Mouse (Mus musculus): Measurements from ENCODE around the gene Brca1. TPM values are rescaled to one million over a fixed set of nuclear protein-coding genes. Genes with fewer than 3 reads are reported as not detected.
"Not testable (repeated sequence)": the region's sequence is repeated elsewhere in the genome, so short reads cannot be mapped to it uniquely, and the experiment has no call there.

Gene Brca1
- total RNA-seq, 2 experiments from 2014 or later: 0.31 to 0.51 TPM

DNA sequence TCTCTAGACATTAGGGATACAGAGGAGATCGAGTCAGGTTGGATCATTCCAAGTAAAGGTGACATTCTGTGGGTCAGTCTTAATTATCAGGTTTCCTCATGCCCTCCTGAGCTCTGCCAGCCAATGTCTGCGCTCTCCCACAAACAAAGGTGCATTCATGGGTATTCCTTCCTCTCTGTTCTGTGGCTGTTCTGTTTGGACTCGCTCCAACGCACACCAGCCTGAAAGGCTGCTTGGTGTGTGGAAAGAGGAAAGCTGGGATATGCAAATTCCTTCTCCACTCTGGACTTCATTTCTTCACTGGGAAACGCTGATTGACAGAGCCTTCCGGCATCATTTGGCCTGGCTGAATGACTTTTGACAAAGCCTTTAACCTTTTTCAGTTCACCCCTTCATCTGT lies 97.1 kb downstream of the Brca1 start:
- intact Hi-C loops (cut with DNase I): no loop called here
- no peak for DNase-seq

DNA sequence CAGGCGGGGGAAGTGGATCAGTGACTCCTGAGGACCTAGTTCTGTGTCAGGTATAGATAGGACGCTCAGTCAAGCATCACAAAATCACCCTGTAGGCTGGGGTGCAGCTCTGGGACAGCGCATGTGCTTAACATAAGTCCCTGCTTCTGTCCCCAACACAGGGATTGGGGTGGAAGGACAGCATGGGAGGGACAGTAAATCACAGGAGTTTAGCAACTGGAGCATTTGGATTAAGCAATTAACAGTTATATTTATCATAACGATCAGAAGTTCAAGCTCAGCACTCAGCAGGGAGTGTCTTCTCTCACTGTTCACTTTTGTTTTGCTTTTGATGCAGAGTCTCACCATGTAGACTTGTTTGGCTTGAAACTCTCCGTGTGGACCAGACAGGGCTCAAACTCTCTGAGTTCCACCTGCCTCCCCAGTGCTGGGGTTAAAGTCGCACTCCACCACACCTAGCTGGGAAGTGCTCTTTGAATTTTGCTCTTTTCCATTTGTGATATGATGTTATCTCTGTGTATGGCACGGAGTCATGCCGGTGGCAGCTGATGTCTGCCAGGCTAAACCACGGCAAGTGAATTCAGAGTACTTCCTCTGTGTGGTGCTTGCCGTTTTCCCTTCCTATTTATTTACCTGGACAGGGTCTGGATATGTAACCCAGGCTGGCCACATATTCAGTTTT lies 99.5 kb downstream of the Brca1 start:
- intact Hi-C loops (cut with DNase I): no loop called here
- no peak for DNase-seq

DNA sequence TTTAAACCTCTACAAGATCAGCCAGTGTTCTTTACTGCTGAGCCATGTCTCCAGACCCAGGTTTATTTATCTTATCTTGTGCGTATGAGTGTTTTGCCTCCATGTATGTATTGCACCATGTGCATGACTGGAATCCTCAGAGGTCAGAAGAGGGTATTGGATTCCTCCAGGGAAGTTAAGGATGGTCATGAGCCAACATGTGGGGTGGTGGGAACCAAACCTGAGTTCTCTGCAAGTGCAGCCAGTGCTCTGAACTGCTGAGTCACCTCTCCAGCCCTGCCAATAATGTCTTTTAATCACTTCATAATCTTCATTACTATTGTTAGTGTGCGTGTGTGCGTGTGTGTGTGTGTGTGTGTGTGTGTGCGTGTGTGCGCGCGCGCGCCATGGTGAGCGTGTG lies 100.2 kb downstream of the Brca1 start:
- intact Hi-C loops (cut with DNase I): no loop called here
- DNase-seq: no peak

DNA sequence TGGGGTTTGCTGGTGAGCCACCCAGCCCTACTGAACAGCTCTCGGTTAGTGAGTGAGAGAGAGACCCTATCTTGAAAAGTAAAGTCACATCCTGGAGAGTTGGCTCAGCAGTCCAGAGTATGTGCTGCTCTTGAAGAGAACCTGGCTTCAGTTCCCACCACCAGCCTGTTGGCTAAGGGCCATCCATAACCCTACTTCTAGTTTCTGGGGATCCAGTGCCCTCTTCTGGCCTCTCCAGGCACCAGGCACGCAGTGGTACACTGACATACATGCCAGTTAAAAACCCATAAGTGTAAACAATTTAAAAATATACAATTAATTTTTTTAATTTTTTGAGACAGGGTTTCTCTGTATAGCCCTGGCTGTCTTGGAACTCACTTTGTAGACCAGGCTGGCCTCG lies 101.4 kb downstream of the Brca1 start:
- no peak for DNase-seq
- intact Hi-C loops (cut with DNase I): no loop called here

DNA sequence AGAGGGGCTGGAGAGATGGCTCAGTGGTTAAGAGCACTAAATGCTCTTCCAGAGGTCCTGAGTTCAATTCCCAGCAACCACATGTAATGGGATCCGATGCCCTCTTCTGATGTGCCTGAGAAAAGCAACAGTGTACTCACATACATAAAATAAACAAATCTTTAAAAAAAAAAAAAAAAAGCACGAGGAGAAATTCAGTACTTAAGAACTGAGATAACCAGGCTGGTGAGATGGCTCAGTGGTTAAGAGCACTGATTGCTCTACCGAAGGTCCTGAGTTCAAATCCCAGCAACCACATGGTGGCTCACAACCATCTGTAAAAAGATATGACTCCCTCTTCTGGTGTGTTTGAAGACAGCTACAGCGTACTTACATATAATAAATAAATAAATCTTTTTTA lies 102.2 kb downstream of the Brca1 start:
- intact Hi-C loops (cut with DNase I); DNase-seq: not testable (repeated sequence)

DNA sequence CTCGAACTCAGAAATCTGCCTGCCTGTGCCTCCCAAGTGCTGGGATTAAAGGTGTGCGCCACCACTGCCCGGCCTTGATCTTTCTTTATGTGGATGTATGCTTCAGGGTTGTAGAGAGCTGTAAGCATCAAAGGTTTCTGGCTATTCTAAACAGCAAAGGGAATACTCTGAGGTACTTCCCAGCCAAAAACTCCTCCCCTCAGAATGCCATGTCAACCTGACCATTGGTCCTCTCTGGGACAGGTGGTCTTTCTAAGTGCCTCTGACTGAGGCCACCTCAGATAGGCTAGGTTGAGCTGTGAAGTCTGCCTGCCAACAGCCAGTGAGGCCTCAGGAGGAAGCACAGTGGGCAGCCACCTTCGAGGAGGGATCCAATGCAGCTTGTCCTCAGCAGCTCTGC lies 102.9 kb downstream of the Brca1 start:
- DNase-seq: no peak
- intact Hi-C loops (cut with DNase I): no loop called here

DNA sequence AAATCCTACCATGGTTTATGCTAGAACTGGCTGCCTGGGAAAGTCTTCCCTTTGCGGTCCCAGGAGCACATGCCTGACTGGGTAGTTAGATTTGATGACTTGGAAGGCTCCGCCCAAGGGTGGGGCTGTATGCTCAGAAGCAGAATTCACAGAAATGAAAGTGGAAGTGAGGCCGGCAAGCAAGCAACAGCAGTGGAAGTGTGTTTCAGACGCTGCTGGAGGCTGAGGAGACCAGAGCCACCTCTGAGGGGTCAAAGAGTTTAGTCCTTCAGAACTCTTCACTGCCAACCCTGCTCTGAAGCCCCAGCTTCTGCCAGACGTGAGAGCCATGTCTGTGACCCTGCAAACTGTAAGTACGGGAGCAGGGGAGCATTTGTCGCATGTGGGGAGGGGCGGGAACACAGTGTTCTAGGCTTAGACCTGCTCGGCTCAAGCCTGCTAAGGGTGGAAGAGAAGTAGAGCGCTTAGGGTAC lies 103.4 kb downstream of the Brca1 start, which contains the start of gene Ifi35:
TSS of gene Ifi35 (plus strand) at position 134 of the 473 bp plus-strand sequence.
- DNase-seq: peak; percentile 80
- intact Hi-C loops (cut with DNase I): no loop called here

DNA sequence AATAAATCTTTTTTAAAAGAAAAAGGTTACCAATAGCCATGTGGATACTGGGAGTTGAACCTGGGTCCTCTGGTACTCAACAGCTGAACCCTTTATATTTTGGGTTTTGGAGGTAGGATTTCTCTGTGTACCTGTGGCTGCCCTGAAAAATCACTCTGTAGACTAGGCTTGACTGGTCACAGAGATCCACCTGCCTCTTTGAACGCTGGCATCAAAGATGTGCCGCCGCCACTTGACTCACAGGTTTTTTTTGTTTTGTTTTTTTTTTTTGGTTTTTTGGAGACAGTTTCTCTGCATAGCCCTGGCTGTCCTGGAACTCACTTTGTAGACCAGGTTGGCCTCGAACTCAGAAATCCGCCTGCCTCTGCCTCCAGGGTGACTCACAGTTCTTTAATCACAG lies 104.0 kb downstream of the Brca1 start:
- intact Hi-C loops (cut with DNase I): no loop called here
- DNase-seq: no peak

DNA sequence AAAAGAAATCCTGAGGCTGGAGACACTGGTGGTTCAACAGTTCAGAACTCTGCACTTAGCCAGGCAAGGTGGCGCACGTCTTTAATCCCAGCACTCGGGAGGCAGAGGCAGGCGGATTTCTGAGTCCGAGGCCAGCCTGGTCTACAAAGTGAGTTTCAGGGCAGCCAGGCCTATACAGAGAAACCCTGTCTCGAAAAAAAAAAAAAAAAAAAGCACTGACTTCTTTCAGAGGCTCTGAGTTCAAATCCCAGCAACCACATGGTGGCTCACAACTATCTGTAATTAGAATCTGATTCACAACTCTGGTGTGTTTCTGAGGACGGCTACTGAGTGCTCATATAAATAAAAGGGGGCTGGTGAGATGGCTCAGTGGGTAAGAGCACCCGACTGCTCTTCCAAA lies 104.9 kb downstream of the Brca1 start:
- DNase-seq; intact Hi-C loops (cut with DNase I): not testable (repeated sequence)

DNA sequence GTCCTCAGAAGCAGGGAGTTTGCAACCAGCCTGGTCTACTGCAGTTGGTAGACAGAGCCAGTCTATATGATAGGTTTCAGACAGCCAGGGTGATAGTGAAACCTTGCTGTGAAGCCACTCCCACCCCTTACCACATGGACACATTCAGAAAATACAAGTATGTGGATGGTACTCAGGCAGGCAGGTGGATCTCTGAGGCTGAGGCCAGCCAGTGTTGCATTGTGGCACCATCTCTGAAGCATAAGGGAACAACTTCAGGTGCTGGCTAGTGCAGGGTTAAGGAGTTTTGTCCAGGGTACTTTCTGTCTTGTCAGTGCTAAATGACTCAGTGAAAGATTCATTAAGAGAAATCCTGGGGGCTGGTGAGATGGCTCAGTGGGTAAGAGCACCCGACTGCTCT lies 105.4 kb downstream of the Brca1 start:
- DNase-seq: no peak
- intact Hi-C loops (cut with DNase I): no loop called here

DNA sequence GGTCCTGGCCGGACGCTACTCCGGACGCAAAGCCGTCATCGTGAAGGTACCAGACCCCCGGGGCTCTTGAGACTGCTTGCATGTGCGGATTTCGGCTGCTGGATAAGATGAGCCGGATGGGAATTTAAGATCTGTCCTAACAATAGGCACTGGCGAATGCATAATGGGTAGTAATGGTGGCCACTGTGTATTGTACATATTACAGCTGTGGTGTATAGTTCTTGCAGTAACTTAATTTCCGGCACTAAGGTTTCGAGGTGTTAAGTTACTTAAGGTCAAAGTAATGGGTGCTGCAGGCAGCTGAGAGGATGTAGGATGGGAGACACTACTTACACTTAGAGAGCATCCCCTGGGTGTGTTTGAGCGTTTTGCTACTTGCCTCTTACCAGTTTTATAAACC lies 109.0 kb downstream of the Brca1 start:
- intact Hi-C loops (cut with DNase I): loop anchor here (2.0 kb wide), 1 partner anchor 24 kb away; the partner anchor contains the start of gene Vat1

DNA sequence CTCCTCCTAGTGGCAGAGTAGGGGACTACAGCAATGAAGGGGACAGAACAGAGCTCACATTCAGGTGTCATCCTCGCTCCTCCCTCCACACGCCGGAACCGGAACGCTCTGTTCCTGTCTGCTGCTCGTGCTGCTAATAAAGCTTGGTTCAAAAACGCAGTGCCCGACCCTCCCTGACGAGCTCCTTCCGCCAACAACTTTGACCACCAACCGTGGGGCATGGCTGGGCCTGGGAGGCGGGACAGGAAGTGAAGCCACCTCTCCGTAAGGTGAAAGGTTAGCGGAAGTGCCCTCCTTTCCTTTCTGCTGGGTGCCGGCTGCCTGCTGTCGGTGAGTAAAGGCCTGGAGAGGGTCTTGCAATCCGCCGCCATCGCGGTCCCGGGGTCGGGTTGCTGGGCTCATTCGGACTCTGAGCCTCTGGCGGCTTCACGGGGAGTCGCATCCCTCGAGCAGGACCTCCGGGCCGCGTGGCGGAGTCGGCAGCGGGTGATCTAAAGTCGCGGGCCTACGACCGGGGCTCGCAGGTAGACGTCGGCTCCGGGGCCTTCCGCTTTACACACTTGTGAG lies 109.5 kb downstream of the Brca1 start, which contains the start of gene Rpl27:
TSS of gene Rpl27 (plus strand) at position 172 of the 567 bp plus-strand sequence.
- peak; percentile 92 for DNase-seq
- intact Hi-C loops (cut with DNase I): loop anchor here (2.0 kb wide), 1 partner anchor 25 kb away; the partner anchor contains the start of gene Vat1

More for the DNA sequence above, 109.0 kb downstream of the Brca1 start:
- DNase-seq: no peak

DNA sequence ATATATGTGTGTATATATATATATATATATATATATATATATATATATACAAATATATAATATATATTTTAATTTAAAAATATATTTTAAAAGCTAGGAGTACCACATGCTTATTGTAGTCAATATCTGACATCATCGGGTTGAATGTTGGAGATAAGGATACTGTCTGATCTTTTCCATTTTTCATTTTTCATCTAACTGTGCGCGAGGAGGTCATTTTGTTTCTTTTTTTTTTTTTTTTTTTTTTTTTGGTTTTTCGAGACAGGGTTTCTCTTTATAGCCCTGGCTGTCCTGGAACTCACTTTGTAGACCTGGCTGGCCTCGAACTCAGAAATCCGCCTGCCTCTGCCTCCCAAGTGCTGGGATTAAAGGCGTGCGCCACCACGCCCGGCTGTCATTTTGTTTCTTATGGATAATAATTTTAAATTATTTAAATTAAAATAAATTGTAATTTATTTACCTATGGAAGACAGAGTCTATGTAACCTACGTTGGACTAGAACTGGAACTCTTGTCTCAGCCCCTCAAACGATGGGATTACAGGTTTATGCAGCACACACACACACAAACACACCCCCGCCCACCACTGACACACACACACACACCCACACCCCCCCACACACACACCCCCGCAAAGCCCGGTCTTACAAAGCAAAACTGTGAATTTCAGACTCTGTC lies 110.2 kb downstream of the Brca1 start:
- intact Hi-C loops (cut with DNase I): loop anchor here (2.0 kb wide), 1 partner anchor 25 kb away; the partner anchor contains the start of gene Vat1
- not testable (repeated sequence) for DNase-seq

Other genes with a start within 250 kb of the Brca1 start
- gene Becn1, start 249.7 kb downstream of the Brca1 start, total RNA-seq (2021): 10 to 100 TPM; 88.6 to 98.7 TPM
- 10 to 100 TPM; 73.9 to 85.2 TPM for gene Psme3, start 235.7 kb downstream of the Brca1 start, total RNA-seq (2021)
- gene Aoc2, start 226.9 kb downstream of the Brca1 start, total RNA-seq (2021): 1 to 10 TPM; 1.8 to 2.2 TPM
- 10 to 100 TPM; 13.5 to 16.7 TPM for gene Aoc3, start 221.3 kb downstream of the Brca1 start, total RNA-seq (2021)
- gene G6pc, start 184.4 kb downstream of the Brca1 start, total RNA-seq (2021): not detected
- gene Aarsd1, start 134.3 kb downstream of the Brca1 start, total RNA-seq (2021): 10 to 100 TPM; 18.6 to 22.8 TPM
- gene Gm27029, start 127.2 kb downstream of the Brca1 start, total RNA-seq (2021): 10 to 100 TPM in 1 of 2 experiments, 1 to 10 TPM in 1; 8.0 to 10.3 TPM
- gene Rundc1, start 126.9 kb downstream of the Brca1 start, total RNA-seq (2021): 10 to 100 TPM; 12.2 to 12.4 TPM
- 10 to 100 TPM; 50.6 to 66.9 TPM for gene Ptges3l, start 126.6 kb downstream of the Brca1 start, total RNA-seq (2021)
- gene Rpl27, start 109.7 kb downstream of the Brca1 start, total RNA-seq (2021): 10 to 100 TPM; 48.2 to 52.4 TPM
- gene Ifi35, start 103.5 kb downstream of the Brca1 start, total RNA-seq (2021): 10 to 100 TPM; 13.3 to 15.6 TPM
- gene Rnd2, start 87.0 kb downstream of the Brca1 start, total RNA-seq (2021): 1 to 10 TPM; 5.6 to 6.2 TPM
- gene Vat1, start 85.7 kb downstream of the Brca1 start, total RNA-seq (2021): 10 to 100 TPM; 22.0 to 24.9 TPM
- gene Nbr1, start 194 bp upstream of the Brca1 start, total RNA-seq (2021): 10 to 100 TPM; 94.3 to 99.5 TPM
- gene Tmem106a, start 30.3 kb upstream of the Brca1 start, total RNA-seq (2021): 1 to 10 TPM; 3.6 to 4.7 TPM
- gene Gm11634, start 47.3 kb upstream of the Brca1 start, total RNA-seq (2021): not detected
- gene Rdm1, start 75.2 kb upstream of the Brca1 start, total RNA-seq (2021): 10 to 100 TPM; 41.6 to 47.3 TPM
- gene Arl4d, start 113.6 kb upstream of the Brca1 start, total RNA-seq (2021): 10 to 100 TPM; 23.4 to 23.5 TPM
- 10 to 100 TPM; 15.7 to 16.1 TPM for gene Dhx8, start 181.0 kb upstream of the Brca1 start, total RNA-seq (2021)
- gene Etv4, start 233.4 kb upstream of the Brca1 start, total RNA-seq (2021): under 1 TPM; 0.19 TPM

Measured in heart, postnatal 36 days (tissue).